Mouse (Mus musculus) thymus, adult 2 months (tissue): ENCODE results near the gene AU018091. TPM values are rescaled to one million over a fixed set of nuclear protein-coding genes. Genes with fewer than 3 reads are reported as not detected.
"Not testable (repeated sequence)": the region's sequence is repeated elsewhere in the genome, so short reads cannot be mapped to it uniquely, and the experiment has no call there.

ENCODE experiments used
- DNase-seq: peaks from one replicate; pipeline ENCODE4 v3.0.0; 2021
- H3K27ac ChIP-seq: fragments of 200-500 bp; 2 replicates; pipeline ENCODE4 v1.5.1; 2012; ENCODE audit warnings: low read length, control low read depth; ENCODE audit not compliant: control insufficient read depth, insufficient read depth
- H3K27me3 ChIP-seq: fragments of 200-500 bp; 2 replicates; pipeline ENCODE4 v1.6.1; 2012; ENCODE audit warnings: mild to moderate bottlenecking, low read length, moderate library complexity, mixed read lengths; ENCODE audit not compliant: control insufficient read depth, insufficient read depth
- H3K36me3 ChIP-seq: fragments of 200-500 bp; 2 replicates; pipeline ENCODE4 v1.6.1; 2012; ENCODE audit warnings: mild to moderate bottlenecking, low read length, moderate library complexity; ENCODE audit not compliant: control insufficient read depth, insufficient read depth
- H3K4me1 ChIP-seq: fragments of 200-500 bp; replicated peaks from 2 replicates; pipeline ENCODE4 v1.6.1; 2012; ENCODE audit warnings: low read length; ENCODE audit not compliant: control insufficient read depth, insufficient read depth
- H3K4me3 ChIP-seq: fragments of 200-500 bp; 2 replicates; pipeline ENCODE4 v1.5.1; 2012; ENCODE audit warnings: mild to moderate bottlenecking, low read length, control low read depth, moderate library complexity; ENCODE audit not compliant: control insufficient read depth, insufficient read depth
- CTCF ChIP-seq: fragments of 200-500 bp; IDR thresholded peaks from 2 replicates; pipeline ENCODE4 v1.5.1; 2012; ENCODE audit warnings: mild to moderate bottlenecking, control low read depth, low read length, moderate library complexity, borderline replicate concordance; ENCODE audit not compliant: control insufficient read depth, poor library complexity, insufficient read depth; ENCODE audit errors: extremely low read depth
- POLR2A ChIP-seq: fragments of 200-500 bp; IDR thresholded peaks from 2 replicates; pipeline ENCODE4 v1.6.1; 2012; ENCODE audit warnings: mild to moderate bottlenecking, low read length, control low read depth, moderate library complexity; ENCODE audit not compliant: control insufficient read depth, poor library complexity, insufficient read depth; ENCODE audit errors: extremely low read depth
- WGBS: fragments of 180-500 bp; shearing (Covaris S2); methylation state at CpG from one replicate; pipeline ENCODE4 v1.1.7; 2018; 5-methylcytosine and 5-hydroxymethylcytosine counted together
- polyA plus RNA-seq: library from polyadenylated mRNA; depleted of rRNA; stranded (reverse); fragments of >200 nt; gene quantifications from 2 replicates; pipeline ENCODE4 v1.2.3, GENCODE M21; 2012

Gene AU018091
- polyA plus RNA-seq, 1 experiment = 0.12 TPM

- Histone ChIP-seq H3K36me3 (no peaks in the 10 kb centered on the region), H3K27ac (no peak overlapping the region), H3K27me3 (no peaks in the 10 kb centered on the region), H3K4me3 (no peak overlapping the region), H3K4me1 (no peaks in the 10 kb centered on the region)
- TF ChIP-seq CTCF (no peak), POLR2A (no peak)
- 10% methylated on average over 6 of the region's 6 CpGs for WGBS
- DNase-seq = no peak
These were observed 24.9 kb upstream of the AU018091 start for GRCm38 (mm10) chr7:3193905-3194304.

GRCm38 (mm10) chr7:3193049-3193632 is 24.1 kb upstream of the AU018091 start:
- WGBS = 88% methylated on average over 4 of the region's 4 CpGs
- Histone ChIP-seq H3K4me1 (no peaks in the 10 kb centered on the region), H3K4me3 (no peak overlapping the region), H3K36me3 (no peaks in the 10 kb centered on the region), H3K27ac (no peak overlapping the region), H3K27me3 (no peaks in the 10 kb centered on the region)
- DNase-seq = no peak
- no peak for TF ChIP-seq CTCF
- TF ChIP-seq POLR2A = no peak

- TF ChIP-seq CTCF (no peak), POLR2A (no peak)
- no peaks in the 10 kb centered on the region for H3K4me1 ChIP-seq
- H3K4me3 ChIP-seq = no peak overlapping the region
- DNase-seq = no peak
- no peaks in the 10 kb centered on the region for H3K27me3 ChIP-seq
- H3K36me3 ChIP-seq = no peaks in the 10 kb centered on the region
- 82% methylated on average over 12 of the region's 12 CpGs for WGBS
- H3K27ac ChIP-seq = no peak overlapping the region
These were observed 23.0 kb upstream of the AU018091 start for GRCm38 (mm10) chr7:3191971-3192498.

GRCm38 (mm10) chr7:3186726-3187125 is 17.7 kb upstream of the AU018091 start:
- H3K36me3 ChIP-seq, H3K27me3 ChIP-seq, H3K4me3 ChIP-seq, H3K27ac ChIP-seq, DNase-seq, H3K4me1 ChIP-seq: not testable (repeated sequence)
- WGBS = 99% methylated on average over 2 of the region's 2 CpGs

- no peak for DNase-seq
- no peaks in the 10 kb centered on the region for H3K36me3 ChIP-seq
- H3K4me1 ChIP-seq = no peaks in the 10 kb centered on the region
- H3K4me3 ChIP-seq = no peak overlapping the region
- no peaks in the 10 kb centered on the region for H3K27me3 ChIP-seq
- no peak overlapping the region for H3K27ac ChIP-seq
- TF ChIP-seq CTCF = no peak
- no peak for TF ChIP-seq POLR2A
- WGBS = 100% methylated on average over 1 of the region's 1 CpGs
These were observed 17.1 kb upstream of the AU018091 start for GRCm38 (mm10) chr7:3186136-3186535.

- Histone ChIP-seq H3K27ac (no peak overlapping the region), H3K4me1 (no peaks in the 10 kb centered on the region), H3K36me3 (no peaks in the 10 kb centered on the region), H3K27me3 (no peaks in the 10 kb centered on the region), H3K4me3 (no peak overlapping the region)
- DNase-seq = no peak
- 33% methylated on average over 4 of the region's 4 CpGs for WGBS
- TF ChIP-seq CTCF = no peak
- no peak for TF ChIP-seq POLR2A
These were observed 15.4 kb upstream of the AU018091 start for GRCm38 (mm10) chr7:3184394-3184793.

- not testable (repeated sequence) for H3K36me3 ChIP-seq, H3K27ac ChIP-seq, H3K4me1 ChIP-seq, DNase-seq, H3K4me3 ChIP-seq, H3K27me3 ChIP-seq
- 91% methylated on average over 24 of the region's 24 CpGs for WGBS
These were observed 12.0 kb upstream of the AU018091 start for GRCm38 (mm10) chr7:3180958-3181357.
